Mouse (Mus musculus) gastrocnemius, adult 8-10 months (tissue): ENCODE data around the gene Ihh. TPM values are rescaled to one million over a fixed set of nuclear protein-coding genes. Genes with fewer than 3 reads are reported as not detected.

ENCODE experiments used
- DNase-seq, 2 experiments: peaks; one replicate each; pipeline ENCODE4 v3.0.0; 2022; ENCODE audit warnings: low spot score in 2 of 2
- total RNA-seq, 4 experiments: library from RNA; stranded (reverse); gene quantifications; 2 replicates each; pipeline ENCODE4 v1.2.4; 2022

The Ihh gene
- under 1 TPM in 2 of 4 experiments, not detected in 2; 0.16 to 0.19 TPM for total RNA-seq

DNA sequence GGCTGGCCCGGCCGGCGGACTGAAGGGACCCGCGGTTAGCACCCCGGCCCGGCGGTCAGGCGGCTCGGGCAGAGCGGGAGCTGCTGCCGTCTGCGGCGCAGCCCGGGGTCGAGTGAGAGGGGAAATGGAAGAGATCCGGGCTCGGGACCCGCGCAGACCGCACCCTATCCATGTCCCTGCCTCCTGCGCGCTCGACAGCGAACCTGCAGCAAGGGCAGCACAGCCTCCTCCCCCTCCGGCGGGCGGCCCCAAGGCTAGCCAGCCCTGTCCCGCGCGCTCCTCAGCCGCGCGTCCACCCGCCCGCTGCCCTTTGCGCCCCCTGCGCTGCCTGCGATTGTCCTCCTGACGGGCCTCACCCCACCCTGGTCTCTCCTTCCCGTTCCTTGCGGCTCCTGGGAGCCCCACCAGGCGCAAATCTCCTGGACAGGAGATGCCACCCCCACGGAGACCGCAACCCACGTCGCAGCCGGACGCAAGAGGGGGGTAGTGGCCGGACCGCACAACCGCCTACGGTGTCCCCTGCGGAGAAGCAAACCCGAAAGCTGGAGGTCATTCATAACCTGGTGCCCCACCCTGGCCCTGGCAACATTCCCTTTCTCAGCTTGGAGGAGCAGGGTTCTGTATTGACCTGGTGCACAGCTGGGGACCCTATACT is at the start of gene Ihh:
Ihh (minus strand) TSS at position 117 of the 655 bp plus-strand sequence.
- DNase-seq = no peak

DNA sequence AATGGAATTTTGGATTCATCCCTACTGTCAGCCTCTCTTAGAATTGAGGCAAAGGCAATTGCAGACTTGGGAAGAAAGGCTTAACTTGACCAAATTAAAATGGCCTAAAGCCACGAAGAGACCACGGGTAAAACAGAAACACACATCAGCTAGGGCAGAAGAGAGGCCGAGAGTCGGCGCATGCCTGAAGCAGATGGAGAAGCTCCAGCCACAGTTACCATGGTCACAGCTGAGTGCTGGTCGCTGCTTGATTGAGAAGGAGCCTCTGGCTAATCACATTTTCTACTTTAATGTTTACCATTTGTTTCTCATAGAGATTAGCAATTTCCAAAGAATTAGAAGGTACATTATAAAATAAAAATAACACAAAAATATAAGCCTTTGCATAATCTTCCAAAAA is 49.7 kb upstream of the Ihh start:
- DNase-seq = no peak

DNA sequence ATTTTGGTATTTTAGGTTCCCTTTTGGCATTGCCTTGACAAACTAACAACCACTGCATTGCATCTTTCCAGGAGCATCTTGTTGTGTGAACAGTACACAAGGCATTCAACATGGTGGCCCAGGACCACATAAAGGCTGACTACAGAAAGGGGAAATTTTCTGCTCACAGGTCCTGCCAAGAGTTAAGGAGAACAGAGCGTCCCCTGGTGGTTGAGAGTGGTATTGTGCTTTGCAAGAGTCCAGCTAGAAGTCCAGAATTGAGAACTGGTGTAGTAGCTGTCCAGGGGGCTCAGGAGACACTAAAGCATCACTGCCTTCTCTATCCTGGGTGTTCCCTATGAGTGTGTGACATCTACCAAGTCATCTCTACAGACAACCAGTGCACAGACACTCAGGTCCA is 49.0 kb upstream of the Ihh start:
- peak in 1 of 2 experiments; percentile 12 for DNase-seq

DNA sequence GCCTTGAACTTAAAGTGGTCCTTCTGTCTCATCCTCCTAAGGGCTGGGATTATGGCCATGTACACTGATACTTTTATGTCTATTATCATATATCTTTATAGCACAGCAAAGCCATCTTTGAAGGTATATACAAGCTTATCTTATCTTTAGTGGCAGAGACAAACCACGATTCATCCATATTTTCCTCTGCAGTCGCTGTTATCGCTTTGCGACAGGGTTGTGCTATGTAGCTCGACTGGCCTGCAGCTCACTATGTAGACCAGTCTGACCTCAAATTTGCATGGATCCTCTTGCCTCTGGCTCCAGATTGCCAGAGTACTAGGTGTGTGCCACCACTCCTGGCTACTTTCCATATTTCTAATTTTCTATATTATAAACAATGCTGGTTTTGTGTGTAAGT is 47.7 kb upstream of the Ihh start:
- no peak for DNase-seq

DNA sequence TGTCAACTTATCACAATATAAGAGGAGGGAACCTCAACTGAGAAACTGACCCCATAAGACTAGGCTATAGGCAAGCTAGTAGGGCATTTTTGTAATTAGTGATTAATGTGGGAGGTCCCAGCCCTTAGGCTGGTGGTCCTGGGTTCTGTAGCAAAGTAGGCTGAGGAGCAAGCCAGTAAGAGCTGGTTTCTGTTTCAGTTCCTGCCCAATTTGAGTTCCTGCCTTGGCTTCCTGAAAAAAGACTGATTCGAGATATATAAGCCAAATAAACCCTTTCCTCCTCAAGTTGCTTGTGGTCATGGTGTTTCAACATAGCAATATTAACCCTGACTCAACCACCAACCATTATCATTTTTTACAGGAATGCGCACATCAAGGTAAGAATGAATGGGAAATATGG is 45.8 kb upstream of the Ihh start:
- no peak for DNase-seq

DNA sequence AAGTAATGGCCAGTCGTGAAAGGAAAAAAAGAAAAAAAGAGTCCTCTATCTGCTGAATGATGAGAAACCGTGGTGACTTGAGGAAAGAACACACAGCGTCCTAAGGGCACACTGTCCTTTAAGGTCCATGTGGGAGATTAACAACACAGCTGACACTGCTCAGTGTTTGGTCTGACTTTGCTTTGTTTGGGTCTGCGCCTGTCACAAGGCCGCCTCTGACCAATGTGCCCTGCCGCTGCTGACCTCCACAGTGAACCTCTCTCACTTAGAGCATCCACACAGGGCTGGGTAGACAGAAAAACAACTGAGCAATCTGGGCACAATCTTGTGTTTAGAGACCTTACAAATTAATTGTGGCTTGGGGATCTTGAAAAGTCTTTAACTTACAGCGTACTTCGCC is 25.5 kb upstream of the Ihh start:
- no peak for DNase-seq

DNA sequence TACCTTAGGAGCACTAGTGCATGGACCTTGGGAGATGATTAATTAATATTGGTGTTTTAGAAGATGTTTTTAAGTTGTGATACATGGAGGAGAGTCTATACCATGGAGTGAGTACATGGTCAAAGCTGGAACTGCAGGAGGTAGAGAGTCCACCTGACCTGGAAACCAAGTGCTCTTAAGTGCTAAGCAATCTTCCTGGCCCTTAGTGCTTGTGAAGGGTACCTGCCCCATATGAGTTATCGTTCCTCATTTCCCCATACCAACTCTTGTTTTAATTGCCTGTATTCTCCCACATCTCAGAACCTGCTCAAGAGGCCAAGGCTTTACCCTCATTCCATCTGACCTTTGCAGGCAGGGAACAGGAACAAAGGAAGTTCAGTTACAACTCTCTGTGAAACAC is 24.5 kb upstream of the Ihh start:
- no peak for DNase-seq

DNA sequence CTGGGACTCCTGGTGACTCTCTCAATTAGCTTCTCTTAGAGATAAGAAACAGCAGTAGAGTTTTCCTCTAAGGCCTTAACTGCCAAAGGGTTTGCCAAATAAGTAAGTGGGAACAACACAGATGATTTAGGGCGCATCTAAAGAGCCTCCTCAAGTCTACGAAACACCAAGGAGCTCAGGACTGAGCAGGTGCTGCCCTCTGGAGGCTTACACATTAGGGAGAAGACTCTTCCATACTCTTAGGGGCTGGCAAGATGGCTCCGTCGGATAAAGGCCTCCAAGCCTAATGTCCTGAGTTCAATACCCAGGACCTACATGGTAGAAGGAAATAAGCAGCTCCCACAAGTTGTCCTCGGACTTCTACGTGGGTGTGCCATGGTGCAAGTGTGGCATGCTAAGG is 22.1 kb upstream of the Ihh start:
- no peak for DNase-seq

DNA sequence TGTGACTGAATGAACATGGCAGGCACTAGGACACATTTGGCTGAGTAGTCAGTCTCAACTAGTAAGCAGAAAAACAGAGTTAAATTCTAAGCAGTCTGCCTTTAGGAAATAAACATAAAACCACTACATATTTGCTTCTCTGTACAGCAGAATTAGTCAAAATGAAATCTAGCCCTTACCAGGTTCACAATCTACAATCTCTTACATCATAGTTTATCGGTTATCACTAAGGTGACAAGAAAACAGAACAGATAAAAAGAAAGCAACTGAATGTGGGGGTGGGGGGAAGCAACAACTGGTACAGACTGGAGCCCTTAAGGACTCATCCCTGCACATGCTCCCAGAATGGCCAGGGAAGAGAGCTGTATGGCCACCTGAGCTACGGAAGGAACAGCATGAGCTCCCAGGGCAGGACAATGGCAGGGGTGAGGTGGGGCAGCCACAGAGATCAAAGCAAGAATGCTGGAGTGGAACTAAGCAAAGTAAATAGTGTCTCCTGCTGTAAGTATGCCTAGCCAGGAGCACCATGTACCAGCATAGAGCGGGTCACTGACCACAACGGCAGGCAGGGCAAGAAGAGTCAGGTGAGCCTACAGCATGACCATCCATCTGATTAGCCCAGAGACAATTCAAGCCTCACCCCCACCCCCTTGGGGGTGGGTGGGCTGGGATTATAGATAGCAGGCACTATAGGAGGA is 20.0 kb upstream of the Ihh start:
- DNase-seq = no peak

DNA sequence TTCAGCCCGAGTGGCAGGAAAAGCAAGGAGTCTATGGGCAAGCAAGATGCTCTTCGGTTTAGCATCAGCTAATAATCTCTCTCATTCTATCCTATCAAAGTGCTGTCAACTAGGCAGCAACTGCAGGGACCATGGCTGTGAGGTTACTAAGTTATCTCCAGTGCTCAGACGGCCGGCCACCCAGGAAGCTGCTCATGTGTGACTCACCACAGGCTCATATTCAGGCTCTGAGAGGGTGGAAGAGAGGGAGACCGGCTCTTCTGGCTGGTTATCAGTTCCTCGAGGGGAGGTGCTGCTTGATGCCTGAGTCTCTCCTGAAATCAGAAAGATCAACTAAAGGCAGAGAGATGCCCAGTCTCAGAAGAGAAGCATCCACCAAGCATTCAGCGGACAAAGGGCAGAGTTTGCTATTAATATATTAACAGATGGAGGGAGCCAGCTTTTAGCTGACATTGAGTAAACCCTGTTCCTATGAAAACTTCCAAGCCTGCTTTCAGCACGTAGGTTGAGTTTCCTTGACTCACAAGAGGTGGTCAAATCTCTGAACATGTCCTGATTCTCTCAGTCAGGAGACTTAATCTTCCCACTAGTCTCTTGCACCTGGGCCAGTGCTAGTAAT is 16.6 kb upstream of the Ihh start:
- DNase-seq = no peak

DNA sequence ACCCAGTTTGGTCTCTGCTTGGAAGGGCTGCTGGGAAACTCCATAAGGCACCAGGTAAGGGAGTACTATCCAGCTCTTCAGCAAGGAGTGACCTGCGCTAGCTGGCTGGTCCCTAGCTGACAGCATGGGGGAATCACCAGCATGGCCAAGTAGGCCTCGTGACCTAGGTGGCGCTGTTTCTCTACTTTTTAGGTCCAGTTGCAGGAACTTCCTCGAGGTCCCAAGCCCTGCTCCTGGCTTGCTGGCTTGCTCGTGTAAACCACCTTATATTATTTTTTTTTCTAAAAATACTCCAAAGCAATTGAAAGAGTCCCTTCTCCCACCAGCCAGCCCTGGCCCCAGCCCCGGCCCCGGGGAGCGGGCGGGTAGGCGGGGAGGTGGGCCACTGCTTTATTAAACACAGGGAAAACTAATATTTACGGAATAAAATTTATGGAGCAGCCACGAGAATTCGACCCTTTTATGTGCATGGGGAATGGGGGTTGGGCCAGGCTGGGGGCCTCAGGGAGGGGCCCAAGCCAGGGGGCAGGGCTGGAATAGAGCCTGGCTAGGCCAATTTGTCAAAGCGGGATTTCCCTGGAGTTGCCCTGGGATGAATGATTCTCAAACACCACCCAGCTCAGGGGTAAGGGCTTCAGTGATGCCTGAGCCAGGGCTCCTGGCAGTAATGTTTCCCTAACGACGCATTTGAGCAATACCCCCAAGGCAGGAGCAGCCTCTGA is 13.2 kb upstream of the Ihh start:
- DNase-seq = peak; percentile 43 to 61

DNA sequence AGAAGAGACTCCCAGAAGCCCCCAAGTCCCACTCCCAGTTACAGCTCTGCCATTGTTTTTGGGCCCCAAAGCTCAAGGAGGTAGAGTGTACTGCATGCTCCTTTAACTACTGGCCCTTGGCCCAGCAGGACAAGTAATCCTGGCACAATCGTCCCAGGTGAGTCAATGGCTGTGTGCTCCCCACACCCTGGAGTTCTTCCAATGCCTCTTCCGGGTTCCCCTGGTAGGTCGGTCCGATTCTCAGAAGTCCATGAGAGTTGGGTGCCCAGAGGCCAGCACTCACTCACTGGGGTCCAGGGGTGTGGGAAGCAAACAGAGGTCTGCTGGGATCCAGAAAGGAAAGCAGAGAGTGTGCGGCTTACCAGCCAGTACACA is 11.4 kb upstream of the Ihh start:
- DNase-seq = no peak

DNA sequence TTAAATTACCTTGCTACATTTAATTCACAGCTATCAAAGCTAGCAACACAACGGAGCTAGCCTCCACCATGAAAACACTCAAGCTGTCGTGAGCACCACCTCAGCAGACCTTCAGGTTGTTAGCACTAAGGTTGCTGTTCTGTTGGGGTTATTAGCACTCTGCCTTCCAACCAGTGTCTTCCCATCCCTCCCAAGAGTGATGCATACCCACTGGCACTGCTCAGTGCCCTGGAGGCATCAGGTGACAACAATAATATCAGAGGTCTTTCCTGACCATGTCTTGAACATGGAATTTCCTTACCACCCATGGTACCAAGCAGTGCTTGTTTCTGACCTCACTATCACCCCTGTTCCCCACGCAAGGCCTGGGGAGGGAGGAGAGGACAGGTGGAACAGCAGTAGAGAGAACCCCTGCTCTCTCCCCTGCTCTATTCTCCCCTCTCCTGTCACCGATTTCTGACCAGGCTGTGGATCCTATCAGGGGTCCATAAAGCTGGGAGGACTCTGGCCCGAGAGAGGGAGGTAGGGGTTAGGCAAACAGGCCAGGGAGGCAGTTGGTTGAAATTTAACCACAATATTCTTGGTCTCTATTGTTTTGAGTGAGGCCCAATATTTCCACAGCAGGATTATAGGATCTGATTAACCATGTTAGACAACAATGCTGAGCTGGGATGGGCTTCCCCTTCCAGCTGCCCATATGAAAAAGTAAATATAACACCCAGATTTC is 10.8 kb upstream of the Ihh start:
- DNase-seq = no peak

DNA sequence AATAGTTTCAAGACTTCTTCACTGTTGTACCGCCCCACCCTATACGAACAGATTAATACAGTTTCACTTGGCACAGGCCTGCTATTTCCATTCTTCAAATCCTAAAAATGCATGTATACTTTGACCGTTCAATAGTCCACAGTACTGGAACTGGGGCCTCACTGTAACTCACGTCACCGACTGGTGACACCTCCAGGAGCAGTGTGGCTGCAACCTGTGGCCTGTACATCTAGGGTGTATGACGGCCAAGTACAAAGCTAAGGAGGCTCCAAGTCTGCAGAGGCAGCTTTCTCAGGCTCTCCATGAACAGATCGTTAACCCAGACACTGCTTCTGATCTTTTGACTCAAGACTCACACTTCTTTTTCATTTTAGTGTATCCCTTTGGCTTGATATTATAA is 10.2 kb upstream of the Ihh start:
- DNase-seq = no peak

DNA sequence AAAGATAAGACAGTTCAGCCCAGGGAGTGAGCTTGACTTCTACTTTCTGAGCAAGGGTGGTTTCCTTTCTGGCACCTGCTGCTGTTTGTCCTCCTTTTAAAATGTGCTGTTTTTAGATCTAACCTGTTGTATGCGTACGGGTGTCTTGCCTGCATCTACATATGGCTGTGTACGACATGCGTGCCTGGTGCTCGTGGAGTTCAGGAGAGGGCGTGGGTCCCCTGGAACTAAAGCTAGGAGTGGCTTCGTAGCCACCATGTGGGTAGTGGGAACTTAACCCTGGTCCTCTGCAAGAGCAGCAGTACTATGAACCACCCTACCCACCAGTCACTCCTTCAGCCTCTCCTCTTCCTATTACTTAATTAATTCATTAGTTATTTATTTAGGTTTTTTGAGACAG is 8.6 kb upstream of the Ihh start:
- no peak for DNase-seq

DNA sequence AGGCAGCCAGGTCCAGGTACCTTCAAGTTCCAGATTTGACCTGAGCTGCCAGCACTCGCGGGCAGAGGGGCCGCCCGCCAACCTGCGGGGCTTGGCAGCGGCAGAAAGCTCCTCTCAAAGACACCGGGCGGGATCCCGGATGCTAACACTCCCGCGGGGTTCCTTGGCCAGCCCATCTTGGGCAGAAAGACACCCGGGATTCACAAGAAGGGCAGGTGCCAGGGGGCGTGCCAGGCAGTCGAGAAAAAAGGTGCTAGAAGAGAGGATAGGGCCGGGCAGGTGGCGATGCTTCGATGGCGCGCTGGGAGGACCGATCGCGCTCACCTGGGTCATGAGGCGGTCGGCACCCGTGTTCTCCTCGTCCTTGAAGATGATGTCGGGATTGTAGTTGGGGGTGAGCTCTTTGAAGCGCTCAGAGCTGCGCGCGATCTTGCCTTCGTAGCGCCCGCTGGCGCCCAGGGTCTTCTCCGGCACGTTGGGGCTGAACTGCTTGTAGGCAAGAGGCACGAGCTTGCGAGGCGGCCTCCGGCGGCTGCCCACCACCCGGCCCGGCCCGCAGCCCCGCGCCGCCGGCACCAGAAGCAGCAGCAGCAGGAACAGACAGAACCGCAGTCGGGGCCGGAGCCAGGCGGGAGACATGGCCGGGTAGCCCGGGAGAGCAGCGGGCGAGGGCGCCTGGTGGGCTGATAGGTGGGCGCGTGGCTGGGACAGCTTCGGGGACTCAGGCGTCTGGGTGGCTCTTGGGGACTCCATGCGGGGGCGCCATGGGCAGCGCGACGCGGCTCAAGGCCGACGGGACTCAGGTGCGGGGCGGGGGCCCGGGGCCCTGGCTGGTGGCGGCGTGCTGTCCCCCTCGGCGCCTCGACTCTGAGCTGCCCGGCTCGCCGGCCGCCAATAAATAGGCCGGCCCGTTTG is 639 bp downstream of the Ihh start:
- no peak for DNase-seq

DNA sequence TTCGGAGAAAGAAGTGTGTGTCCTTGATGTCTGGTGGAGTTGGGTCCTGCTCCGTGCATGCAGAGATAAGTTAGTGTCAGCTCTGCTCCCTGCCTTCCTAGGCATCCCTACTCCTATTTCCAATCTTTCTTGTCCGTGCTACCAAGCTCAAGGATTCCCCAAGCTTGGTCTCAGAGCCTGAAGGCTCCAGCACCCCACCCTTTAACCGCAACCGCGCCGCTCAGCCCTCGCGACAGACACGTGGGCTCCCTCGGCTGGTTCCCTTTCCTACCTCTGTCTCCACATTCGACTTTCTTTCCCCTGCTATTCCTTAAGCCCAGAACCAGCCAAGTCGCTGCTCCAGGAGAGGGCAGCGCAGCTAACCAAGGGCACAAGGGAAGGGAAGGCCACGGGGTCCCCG is 1.4 kb downstream of the Ihh start:
- DNase-seq = no peak

DNA sequence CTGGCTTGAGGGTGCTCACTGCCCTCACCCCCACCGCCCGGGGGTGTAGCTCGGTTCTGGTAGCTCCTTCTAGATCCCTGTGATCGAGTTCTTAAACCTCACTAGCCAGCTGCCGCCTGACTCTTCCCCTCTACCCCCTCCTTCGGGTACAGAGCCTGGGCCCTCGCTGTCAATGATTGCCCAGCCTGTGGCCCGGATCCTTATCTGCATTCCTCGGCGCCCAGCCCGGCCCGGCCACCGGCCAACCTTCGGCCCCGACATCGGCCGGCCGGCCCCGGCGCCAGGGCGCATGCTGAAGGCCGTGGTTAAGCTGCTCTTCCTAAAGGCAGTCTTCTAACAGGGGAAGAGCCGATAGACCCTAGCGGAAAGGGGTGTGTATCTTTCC is 1.8 kb downstream of the Ihh start:
- DNase-seq = peak in 1 of 2 experiments; percentile 34

DNA sequence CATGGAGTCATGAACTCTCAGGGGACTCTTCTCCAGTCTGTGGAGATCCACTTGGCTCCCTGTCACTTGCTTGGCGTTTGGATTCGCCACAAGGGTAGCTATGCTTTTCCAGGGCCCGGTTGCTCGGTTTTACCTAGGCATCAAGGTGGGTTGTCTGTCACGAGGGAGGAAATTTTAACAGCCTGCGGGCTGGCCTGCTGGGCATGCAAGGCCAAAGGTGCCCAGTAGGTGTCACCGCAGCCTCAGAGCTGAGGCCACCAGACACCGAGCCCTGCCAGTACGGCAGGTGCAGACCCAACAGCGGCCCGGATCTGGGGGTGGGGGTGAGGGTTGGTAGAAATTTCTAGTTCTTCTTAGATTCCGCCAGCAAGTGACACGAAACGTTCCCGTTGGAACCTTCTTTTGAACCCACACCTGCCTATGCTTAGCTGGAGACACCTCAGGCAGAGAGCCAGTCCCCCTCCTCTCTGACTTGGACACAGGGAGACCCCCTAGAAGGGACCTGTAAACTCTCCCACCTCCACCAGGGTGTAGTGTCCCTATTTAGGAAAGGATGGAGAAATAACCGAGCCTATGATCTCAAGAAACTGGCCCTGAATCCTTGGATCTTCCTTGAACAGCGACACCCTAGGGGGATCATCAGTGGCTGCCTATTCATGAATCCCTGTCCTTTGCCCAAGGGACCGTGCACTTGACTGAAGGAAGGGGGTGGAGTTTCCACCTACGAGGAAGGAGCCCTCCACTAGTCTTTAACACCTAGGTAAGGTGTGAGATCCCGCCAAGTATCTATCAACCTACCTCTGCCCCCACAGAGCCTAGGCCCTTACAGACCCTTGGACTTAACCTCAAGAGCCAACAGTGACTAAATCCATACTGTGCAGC is 2.4 kb downstream of the Ihh start:
- peak; percentile 38 to 43 for DNase-seq
